Mouse (Mus musculus) liver, embryonic 16.5 days (tissue): Measurements from ENCODE around the gene Nfkb1. TPM values are rescaled to one million over a fixed set of nuclear protein-coding genes. Genes with fewer than 3 reads are reported as not detected.

ENCODE experiments used
- ATAC-seq: fragments of 200-750 bp; cut with Nextera tagmentation; 2 replicates; pipeline ENCODE4 v1.8.0; 2017; ENCODE audit warnings: low read depth, mild to moderate bottlenecking, moderate number of reproducible peaks, moderate library complexity
- H3K27ac ChIP-seq: fragments of 300-500 bp; sonication (generic); 2 replicates; pipeline ENCODE4 v1.5.1; 2014; ENCODE audit warnings: mild to moderate bottlenecking, low read length
- H3K27me3 ChIP-seq: fragments of 300-500 bp; sonication (generic); 2 replicates; pipeline ENCODE4 v1.6.1; 2014; ENCODE audit warnings: low read depth, low read length, mixed read lengths; ENCODE audit not compliant: control insufficient read depth, insufficient read depth
- H3K36me3 ChIP-seq: fragments of 300-500 bp; sonication (generic); 2 replicates; pipeline ENCODE4 v1.6.1; 2014; ENCODE audit warnings: mild to moderate bottlenecking; ENCODE audit not compliant: control insufficient read depth, insufficient read depth
- H3K4me1 ChIP-seq: fragments of 300-500 bp; sonication (generic); 2 replicates; pipeline ENCODE4 v1.6.1; 2014; ENCODE audit warnings: low read depth, low read length, mixed read lengths; ENCODE audit not compliant: control insufficient read depth
- H3K4me2 ChIP-seq: fragments of 300-500 bp; sonication (generic); 2 replicates; pipeline ENCODE4 v1.6.1; 2014; ENCODE audit warnings: low read depth, low read length, mixed read lengths
- H3K4me3 ChIP-seq: fragments of 300-500 bp; sonication (generic); 2 replicates; pipeline ENCODE4 v1.5.1; 2014; ENCODE audit warnings: low read depth, mild to moderate bottlenecking, low read length
- H3K9ac ChIP-seq: fragments of 300-500 bp; sonication (generic); 2 replicates; pipeline ENCODE4 v1.6.1; 2014; ENCODE audit warnings: low read depth, low read length
- H3K9me3 ChIP-seq: fragments of 300-500 bp; sonication (generic); replicated peaks from 2 replicates; pipeline ENCODE4 v1.6.1; 2016; ENCODE audit warnings: low read length; ENCODE audit not compliant: control insufficient read depth
- WGBS: fragments of 180-500 bp; shearing (Covaris S2); extraction: QIAGEN DNeasy Blood & Tissue Kit; methylation state at CpG from one replicate; pipeline ENCODE4 v1.1.7; 2014; ENCODE audit not compliant: insufficient replicate concordance; 5-methylcytosine and 5-hydroxymethylcytosine counted together
- polyA plus RNA-seq: library from polyadenylated mRNA; unstranded; fragments of >200 nt; fragmentation: Nextera tagmentation; extraction: Ambion mirVana; gene quantifications from 2 replicates; pipeline ENCODE4 v1.2.1, GENCODE M21; 2015

Nfkb1 gene
- polyA plus RNA-seq, 1 experiment from 2014 or later, result 10.7 TPM

DNA sequence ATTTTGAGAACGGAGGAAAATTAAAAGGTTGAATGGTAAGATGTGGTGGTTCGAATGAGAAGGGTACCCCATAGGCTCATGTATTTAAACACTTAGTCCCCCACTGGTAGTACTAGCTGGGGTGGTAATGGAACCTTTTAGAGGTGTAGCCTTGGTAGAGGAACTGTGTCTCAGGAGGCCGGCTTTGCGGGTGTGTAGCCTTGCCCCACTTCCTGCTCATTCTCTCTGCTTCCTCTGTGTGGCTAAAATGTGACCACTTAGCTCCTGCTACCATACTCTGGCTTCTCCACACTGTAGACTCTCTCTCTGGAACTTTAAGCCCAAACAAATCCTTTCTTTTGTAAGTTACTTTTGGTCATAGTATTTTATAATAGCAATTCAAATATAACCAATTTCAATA, 126.0 kb downstream of the Nfkb1 start:
- Histone ChIP-seq H3K27me3 (no peaks in the 10 kb centered on the region), H3K36me3 (no peaks in the 10 kb centered on the region), H3K9me3 (no peaks in the 10 kb centered on the region), H3K4me2 (no peak overlapping the region), H3K4me1 (no peaks in the 10 kb centered on the region), H3K27ac (no peak overlapping the region), H3K9ac (no peak overlapping the region), H3K4me3 (no peak overlapping the region)
- no peak for ATAC-seq
- WGBS, result 33% methylated on average over 4 of the region's 4 CpGs

GRCm38 (mm10) chr3:135564706-135565105, 126.6 kb downstream of the Nfkb1 start:
- 81% methylated on average over 9 of the region's 9 CpGs for WGBS
- no peaks in the 10 kb centered on the region for H3K27me3 ChIP-seq
- H3K4me1 ChIP-seq, result no peaks in the 10 kb centered on the region
- no peaks in the 10 kb centered on the region for H3K9me3 ChIP-seq
- no peak for ATAC-seq
- H3K4me3 ChIP-seq, result no peak overlapping the region
- no peaks in the 10 kb centered on the region for H3K36me3 ChIP-seq
- no peak overlapping the region for H3K4me2 ChIP-seq
- no peak overlapping the region for H3K27ac ChIP-seq
- H3K9ac ChIP-seq, result no peak overlapping the region

GRCm38 (mm10) chr3:135563163-135563689, 128.1 kb downstream of the Nfkb1 start:
- no peak overlapping the region for H3K4me2 ChIP-seq
- no peak for ATAC-seq
- no peak overlapping the region for H3K4me3 ChIP-seq
- no peak overlapping the region for H3K9ac ChIP-seq
- no peaks in the 10 kb centered on the region for H3K27me3 ChIP-seq
- no peaks in the 10 kb centered on the region for H3K4me1 ChIP-seq
- H3K27ac ChIP-seq, result no peak overlapping the region
- WGBS, result 82% methylated on average over 17 of the region's 17 CpGs
- H3K9me3 ChIP-seq, result no peaks in the 10 kb centered on the region
- H3K36me3 ChIP-seq, result no peaks in the 10 kb centered on the region

GRCm38 (mm10) chr3:135562036-135562435, 129.3 kb downstream of the Nfkb1 start:
- no peaks in the 10 kb centered on the region for H3K36me3 ChIP-seq
- no peaks in the 10 kb centered on the region for H3K27me3 ChIP-seq
- no peak overlapping the region for H3K27ac ChIP-seq
- H3K4me3 ChIP-seq, result no peak overlapping the region
- WGBS, result 68% methylated on average over 7 of the region's 7 CpGs
- no peak overlapping the region for H3K4me2 ChIP-seq
- no peaks in the 10 kb centered on the region for H3K9me3 ChIP-seq
- no peak for ATAC-seq
- H3K9ac ChIP-seq, result no peak overlapping the region
- H3K4me1 ChIP-seq, result no peaks in the 10 kb centered on the region

GRCm38 (mm10) chr3:135556851-135557662, 134.3 kb downstream of the Nfkb1 start:
- H3K36me3 ChIP-seq, result no peaks in the 10 kb centered on the region
- H3K4me3 ChIP-seq, result no peak overlapping the region
- H3K27ac ChIP-seq, result no peak overlapping the region
- ATAC-seq, result no peak
- H3K27me3 ChIP-seq, result no peaks in the 10 kb centered on the region
- H3K9me3 ChIP-seq, result no peaks in the 10 kb centered on the region
- 74% methylated on average over 12 of the region's 12 CpGs for WGBS
- H3K4me1 ChIP-seq, result no peaks in the 10 kb centered on the region
- H3K9ac ChIP-seq, result no peak overlapping the region
- H3K4me2 ChIP-seq, result no peak overlapping the region

GRCm38 (mm10) chr3:135556052-135556587, 135.2 kb downstream of the Nfkb1 start:
- no peak for ATAC-seq
- Histone ChIP-seq H3K4me3 (no peak overlapping the region), H3K4me1 (no peaks in the 10 kb centered on the region), H3K9ac (no peak overlapping the region), H3K9me3 (no peaks in the 10 kb centered on the region), H3K27me3 (no peaks in the 10 kb centered on the region), H3K4me2 (no peak overlapping the region), H3K36me3 (peaks cover under 1% of the 10 kb centered on the region; the same call in 1 of the 2 replicates), H3K27ac (no peak overlapping the region)
- WGBS, result 56% methylated on average over 7 of the region's 7 CpGs

GRCm38 (mm10) chr3:135555192-135555591, 136.2 kb downstream of the Nfkb1 start:
- Histone ChIP-seq H3K9ac (no peak overlapping the region), H3K36me3 (peaks cover 3% of the 10 kb centered on the region), H3K27me3 (no peaks in the 10 kb centered on the region), H3K4me1 (no peaks in the 10 kb centered on the region), H3K4me3 (no peak overlapping the region), H3K9me3 (no peaks in the 10 kb centered on the region), H3K4me2 (no peak overlapping the region), H3K27ac (no peak overlapping the region)
- WGBS, result 69% methylated on average over 6 of the region's 6 CpGs
- ATAC-seq, result no peak

DNA sequence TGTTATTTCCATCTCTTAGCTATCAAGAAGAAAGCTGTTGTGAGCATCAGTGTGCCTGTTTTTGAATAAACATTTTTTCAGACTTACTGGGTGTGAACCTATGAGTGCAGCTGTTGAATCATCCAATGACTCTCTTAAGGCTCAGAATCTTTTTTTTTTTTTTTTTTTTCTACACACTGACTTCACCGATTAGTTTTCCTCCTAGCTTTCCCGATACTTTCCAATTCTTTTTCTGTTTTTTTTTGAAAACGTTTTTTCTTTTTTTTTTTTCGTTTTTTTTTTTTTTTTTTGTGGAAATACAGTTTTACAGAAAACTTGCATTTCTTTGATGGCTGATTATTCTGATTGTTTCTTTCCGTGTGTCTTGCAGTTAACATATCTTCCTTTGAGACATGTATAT, 138.5 kb downstream of the Nfkb1 start:
- no peaks in the 10 kb centered on the region for H3K4me1 ChIP-seq
- no peaks in the 10 kb centered on the region for H3K27me3 ChIP-seq
- no peak overlapping the region for H3K9ac ChIP-seq
- H3K27ac ChIP-seq, result no peak overlapping the region
- 67% methylated on average over 5 of the region's 5 CpGs for WGBS
- H3K36me3 ChIP-seq, result peaks cover 3% of the 10 kb centered on the region
- no peaks in the 10 kb centered on the region for H3K9me3 ChIP-seq
- no peak overlapping the region for H3K4me2 ChIP-seq
- no peak overlapping the region for H3K4me3 ChIP-seq
- ATAC-seq, result no peak

GRCm38 (mm10) chr3:135547298-135547697, 144.0 kb downstream of the Nfkb1 start:
- no peak overlapping the region for H3K4me3 ChIP-seq
- no peak overlapping the region for H3K4me2 ChIP-seq
- H3K36me3 ChIP-seq, result peaks cover 3% of the 10 kb centered on the region
- H3K9ac ChIP-seq, result no peak overlapping the region
- ATAC-seq, result no peak
- 81% methylated on average over 8 of the region's 8 CpGs for WGBS
- no peaks in the 10 kb centered on the region for H3K4me1 ChIP-seq
- no peak overlapping the region for H3K27ac ChIP-seq
- no peaks in the 10 kb centered on the region for H3K9me3 ChIP-seq
- no peaks in the 10 kb centered on the region for H3K27me3 ChIP-seq
